Mouse (Mus musculus): ENCODE results near the gene Camk2g.

DNA sequence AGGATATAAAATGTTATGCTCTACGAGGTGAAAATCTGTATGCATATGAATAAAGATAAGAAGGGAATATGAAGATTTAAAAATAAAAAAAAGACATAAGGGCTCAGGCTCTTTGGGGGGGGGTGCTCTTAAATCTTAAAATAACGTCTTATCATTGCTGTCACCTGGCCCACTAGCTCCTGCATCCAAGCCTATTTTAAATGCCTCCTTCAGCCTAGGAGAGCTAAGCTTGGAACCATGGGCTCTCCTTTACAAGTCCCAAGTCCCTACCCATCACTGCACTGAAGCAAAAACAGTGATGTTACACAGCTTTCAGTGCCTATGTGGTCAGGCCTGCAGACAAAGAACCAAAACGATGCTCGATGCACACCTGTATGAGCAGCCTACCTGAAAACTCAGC lies 4.3 kb downstream of the Camk2g start:
- TF ChIP-seq CHD2 (IDR thresholded peaks at IDR 0.05; ENCODE audit: low read depth, low read length) (no peak), ZNF384 (IDR thresholded peaks at IDR 0.05; ENCODE audit: low read depth, low read length) (no peak), HCFC1 (IDR thresholded peaks at IDR 0.05; ENCODE audit: borderline replicate concordance, insufficient read depth, low read length) (no peak)
